Mouse (Mus musculus) yolk sac, embryonic 10.5 days (tissue): Measurements from ENCODE around the gene Endov.

Experiments
- DNase-seq: peaks from one replicate; pipeline ENCODE4 v3.0.0-alpha.2; 2017; ENCODE audit warnings: low spot score

The Endov gene

DNA sequence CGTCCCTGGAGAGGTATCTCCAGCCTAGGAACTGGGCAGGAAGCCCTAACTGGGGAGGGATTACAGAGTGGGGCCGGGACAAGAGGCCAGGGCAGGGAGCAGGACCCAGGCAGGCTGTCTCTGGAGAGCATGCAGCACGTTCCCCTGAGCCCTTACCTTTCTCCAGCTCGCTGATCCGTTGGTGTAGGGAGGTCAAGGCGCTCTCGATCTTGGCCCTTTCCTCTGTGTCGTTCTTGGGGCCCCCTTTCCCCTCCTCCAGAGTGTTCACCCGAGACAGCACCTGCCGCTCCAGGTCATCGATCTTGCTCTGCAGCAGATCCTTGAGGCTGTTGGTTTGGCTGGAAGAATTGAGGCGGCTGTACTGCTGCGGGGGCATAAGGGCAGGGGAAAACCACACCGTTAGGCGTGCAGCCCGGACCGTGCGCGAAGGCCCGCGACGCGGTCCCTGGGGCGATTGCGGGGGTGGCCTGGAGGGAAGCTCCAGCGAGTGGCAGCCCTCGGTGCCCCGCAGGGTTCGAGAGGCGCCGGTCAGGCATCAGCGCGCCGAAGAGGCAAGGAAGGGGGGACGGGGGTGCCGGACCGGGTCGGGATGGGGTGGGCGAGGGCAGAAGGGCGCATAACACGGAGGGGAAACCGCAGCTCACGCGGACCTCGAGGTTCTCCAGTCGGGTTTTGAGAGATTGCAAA is 55.5 kb downstream of the Endov start:
- no peak for DNase-seq

DNA sequence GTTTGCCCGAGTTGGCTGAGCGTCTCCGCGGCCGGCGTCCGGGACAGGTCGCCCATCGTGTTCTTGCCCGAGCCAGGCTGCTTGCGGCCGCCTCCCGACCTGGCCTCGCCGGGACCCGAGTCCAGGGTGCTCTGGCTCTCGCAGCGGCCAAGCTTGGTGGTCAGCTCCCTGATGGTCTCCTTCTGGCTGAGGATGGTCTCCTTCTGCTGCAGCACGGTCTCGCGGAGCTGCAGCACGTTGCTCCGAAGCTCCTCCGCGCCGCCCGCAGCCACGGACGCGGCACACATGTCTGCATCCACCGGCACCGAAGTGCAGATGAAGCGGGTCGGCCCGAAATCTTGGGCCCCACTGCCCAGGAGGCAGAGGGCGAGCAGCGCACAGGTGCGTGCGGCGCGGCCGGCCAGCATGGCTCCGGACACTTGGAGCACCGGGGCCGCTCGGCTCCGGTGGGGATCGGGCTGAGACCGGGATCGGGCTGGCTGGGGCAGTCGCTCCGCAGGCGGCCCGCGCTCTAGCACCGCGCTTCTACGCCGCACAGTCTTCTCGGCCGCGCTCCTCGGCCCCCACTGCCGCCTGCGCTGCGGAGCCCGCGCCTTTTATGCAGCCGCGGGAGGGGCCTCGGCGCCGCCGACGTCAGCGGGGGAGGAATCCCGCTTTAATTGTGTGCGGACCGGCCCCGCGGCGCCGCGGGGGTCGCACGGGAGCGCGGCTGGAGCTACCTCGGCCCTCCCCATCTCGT is 56.2 kb downstream of the Endov start, which contains the start of gene Nptx1:
TSS of gene Nptx1 (minus strand) at position 571 of the 739 bp plus-strand sequence.
- no peak for DNase-seq

DNA sequence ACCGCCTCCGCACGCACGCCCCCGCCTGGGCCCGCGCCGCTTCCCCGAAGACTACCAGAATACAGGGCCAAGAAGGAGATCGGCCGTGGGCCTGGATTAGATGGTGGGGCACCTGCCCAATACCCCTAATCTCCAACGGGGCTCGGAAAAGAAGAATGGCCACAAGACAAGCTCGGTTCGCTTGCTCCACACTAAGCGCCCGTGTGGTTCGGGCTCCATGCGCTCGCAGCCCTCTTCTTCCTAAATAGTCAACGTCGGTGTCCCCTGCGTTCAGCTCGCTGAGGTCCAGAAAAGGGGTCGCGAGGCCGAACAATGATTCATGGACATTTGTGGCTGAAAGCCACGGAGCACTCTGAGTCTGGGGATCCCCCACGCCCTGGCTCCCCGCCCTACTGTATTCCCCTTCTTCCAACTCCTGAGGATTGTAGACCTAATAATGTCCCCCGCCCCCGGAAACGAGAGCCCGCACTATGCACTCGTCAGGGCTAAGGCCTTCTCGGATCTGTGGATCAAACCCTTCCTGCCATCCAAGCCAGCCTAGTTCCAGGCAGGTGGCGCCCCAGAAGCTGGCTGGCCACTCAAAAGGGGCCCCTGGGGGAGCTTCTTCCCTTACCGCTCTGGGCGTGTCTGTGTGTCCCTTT is 56.9 kb downstream of the Endov start:
- DNase-seq = no peak

DNA sequence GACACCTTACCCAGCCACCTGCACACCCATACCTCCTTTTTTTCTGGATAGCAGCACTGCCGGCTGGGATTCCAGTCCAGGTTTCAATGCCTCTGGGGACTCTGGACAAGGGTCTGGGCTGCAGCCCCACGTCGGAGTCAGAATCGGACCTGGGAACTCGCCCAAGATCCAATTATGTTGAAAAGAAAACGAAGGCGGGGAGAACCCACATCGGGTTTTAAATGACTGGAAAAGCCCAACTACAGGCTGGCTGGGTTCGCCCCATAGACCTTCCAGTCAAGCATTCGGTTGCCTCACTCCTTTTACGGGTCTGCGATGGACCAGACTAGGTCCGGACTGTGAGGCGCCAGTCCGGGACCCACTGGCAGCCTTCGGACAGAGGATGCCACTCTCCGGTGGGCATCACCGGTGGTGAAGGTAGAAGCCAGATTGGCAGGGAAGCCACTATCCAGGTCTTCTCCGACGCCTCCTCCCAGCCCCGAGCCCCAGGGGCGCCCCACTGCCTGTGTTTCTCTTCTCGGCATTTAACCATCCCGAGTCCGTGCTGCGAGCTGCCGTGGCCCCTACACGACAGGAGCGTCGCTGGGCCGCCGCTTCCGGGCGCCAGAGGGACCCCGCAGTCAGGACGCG is 57.7 kb downstream of the Endov start:
- no peak for DNase-seq

DNA sequence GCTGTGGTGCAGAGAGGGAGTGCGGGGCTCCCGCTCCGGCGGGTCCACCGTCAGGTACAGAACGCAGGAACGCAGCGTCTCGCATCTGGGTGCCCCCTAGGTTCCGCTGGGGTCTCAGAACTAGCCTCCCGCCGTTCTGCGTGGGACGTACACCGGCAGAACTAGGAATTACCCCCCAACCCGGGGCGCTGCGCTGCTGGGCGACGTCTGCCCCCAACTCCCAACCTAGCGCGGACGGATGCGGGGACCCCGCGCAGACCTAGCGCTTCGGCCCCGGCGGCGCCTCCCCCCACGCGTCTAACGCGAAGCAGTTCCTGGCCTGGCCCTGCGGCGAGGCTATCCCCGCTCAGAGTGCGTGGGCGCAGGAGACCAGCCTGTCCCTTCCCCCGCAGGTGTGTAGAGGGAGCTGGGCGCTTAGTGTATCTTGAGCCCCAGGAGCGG is 58.2 kb downstream of the Endov start:
- DNase-seq = no peak

DNA sequence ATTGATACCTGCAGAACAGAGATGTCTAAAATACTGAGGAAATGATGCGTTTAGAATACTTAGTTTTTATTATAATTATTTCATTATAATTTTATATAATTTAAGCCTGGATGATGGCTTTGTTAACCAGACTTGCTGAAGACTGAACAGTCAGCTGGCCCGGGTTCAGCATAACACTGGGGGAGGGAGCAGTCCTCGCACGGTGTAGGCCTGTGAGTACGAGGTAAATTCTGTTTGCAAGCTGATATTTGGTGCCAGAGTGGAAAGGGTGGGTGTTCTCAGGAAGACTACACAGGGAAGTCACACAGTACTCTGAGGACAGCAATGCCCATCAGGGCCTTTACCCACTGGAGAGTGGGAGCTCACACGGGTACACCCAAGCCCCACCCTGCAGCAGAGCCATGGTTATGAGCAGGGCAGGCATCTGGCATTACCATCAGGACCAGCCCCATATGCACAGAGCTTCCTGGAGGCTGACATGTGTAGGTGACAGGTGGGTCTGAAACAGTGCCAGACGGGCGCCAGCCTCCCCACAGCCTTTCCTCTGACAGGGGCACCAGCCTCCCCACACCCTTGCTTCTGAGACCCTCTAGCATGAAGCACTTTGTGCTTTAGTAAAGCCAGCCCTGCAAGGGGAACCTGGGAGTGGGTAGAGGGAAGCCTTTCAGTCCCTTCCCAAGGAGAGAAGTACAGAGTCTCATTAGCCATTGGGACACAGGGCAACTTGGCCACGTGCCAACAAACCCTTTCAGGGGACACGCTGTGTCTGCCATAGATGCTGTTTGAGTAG is 59.6 kb downstream of the Endov start:
- no peak for DNase-seq

DNA sequence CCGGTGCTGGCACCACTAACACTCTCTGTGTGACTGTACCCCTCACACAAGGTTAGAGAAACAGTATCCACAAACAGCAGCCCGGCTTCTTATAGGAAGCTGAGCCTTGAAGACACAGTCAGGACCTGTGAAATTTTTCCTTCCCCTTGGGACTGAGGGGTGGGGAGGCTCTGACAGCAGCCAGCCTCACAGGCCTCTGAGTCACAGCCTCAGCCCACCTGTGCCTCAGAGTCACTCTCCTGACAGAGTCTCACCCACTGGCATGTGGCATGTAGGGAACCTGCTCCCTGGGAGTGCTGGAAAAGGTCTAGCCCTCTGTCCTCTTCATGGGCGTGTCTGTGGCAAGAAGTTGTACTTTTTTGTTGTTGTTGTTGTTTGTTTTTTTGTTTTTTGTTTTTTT is 60.3 kb downstream of the Endov start:
- no peak for DNase-seq

DNA sequence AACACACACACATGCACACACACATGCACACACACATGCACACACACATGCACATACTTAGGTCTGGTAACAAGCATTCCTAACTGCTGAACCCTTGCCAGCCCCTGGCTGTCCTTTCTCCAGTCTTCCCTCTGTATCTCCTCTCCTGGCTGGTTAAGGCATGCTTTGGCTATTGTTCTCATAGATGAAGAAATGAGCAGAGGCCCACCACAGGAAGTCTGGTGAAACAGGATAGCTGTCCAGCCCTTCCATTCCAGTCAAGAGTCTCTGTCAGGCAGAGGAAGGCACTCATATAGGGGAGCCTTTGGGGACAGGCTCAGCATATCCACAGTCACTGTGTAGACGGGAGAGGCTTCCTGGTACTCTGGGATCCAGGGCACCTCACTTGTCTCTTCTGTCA is 61.2 kb downstream of the Endov start:
- DNase-seq = no peak

DNA sequence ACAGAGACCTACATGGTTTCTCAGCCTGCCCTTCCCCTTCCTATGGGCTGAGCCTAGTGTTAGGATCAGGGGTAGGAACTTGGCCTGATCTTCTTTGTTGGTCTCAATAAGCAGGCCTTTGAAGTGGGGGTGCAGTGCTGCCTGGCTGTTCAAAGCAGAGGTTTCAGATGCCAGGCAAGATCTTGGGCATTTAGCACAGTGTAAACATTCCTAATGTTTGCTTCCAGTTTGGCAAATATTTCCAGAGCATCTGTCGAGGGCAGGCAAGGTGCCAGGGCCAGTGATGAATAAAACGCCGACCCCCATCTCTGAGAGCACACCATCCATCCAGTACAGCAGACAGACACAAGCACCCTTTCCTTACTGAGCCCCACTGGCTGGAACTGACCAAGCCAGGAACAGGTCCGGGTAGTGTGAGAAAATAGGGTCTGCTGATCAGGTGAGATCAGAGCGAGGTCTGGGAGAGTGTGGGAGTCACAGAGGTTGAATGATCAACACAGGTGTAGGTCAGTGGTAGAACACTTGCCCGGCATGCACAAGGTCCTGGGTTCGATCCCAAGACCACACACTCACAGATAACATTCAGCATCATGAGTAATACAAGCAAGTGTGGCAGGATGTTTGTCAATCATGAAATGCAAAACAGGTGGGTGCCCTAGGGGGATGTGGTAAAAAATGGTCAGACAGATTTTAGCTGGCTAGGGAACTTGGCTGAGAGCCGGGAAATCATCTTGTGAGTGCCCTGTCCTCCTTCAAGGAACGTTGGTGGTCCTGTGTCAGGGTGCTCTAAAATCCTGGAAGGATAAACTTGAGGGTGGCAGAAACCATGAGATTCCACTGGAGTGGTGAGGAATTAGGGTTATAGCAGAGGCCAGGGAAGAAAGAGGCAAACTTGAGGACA is 62.0 kb downstream of the Endov start:
- no peak for DNase-seq

DNA sequence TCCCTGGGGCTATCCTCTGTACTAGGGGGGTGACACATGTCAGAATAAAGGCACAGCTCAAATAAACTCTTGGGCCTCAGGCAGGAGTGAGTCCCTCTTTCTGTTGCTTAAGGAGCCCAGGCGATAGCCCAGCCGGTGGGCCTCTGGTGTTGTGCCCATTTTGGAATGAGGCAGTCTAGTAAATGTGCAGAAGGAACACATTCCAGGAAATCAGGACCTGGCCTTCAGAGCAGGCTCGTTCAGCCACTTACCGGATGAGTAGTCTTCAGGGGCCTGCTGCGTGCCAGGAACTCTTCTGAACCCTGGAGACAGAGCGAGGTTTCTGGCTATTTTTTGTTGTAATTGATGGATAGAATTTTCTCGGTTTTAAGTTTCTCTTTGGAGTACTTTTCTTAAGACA is 63.6 kb downstream of the Endov start:
- DNase-seq = no peak

DNA sequence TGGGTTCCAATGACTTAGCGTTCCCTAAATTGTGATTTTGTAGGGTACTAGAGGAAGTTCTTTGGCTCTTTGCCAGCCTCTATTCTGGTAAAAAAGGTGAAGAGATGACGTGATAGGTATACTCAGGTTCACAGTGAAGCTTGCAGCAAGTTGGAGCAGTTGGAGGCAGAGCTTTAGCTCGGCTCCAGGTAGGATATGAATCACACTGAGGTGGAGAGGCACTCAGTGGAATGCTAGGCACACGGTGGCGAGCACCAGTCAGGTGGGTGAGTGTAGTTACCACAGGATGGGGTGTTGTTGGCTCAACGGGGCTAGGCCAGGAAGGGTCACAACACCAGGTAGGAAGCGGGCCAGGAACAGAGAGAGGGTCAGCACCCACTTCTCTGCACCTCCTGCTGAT is 64.0 kb downstream of the Endov start:
- no peak for DNase-seq

DNA sequence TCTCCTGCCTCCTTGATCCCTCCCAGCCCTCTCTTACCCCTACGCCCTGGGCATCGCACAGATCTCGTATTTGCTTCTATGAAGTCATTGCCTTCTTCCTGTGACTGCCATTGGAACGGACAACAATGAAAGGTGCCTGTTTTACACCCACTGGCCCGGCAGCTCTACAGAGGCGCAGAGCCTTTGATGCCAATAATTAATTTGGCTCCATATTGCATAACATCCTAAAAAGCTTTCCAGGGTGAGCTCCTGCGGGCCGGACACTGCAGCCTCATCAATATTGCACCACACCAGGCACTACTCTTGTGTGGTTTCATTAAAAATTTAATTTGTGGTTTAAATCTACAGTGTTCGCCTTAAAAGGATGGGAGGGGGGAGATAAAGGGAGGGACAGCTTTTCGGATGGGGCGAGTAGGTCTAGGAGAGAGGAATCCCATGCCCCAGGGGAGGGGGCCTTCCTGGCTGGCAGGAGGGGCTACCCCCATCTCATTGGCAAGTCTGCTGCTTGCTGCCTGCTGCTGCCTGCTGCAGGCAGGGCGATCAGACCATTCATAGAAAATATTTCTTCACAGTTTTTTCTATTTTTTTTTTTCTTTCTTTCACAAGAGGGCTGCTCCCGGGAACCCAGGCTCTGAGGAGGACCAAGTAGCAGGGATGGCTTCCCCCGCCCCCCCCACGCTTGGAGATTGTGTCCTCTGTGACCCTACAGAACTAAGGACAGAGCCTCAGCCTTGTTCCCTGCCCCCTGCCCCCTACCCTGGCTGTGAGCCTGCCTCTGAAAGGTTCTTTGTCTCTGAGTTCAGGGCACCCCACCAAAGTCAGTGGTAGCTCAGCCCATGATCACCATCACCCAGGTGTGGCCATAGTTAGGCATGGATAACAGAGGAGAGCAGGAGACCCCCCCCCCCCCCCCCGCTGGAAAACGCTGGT is 67.1 kb downstream of the Endov start:
- DNase-seq = no peak

DNA sequence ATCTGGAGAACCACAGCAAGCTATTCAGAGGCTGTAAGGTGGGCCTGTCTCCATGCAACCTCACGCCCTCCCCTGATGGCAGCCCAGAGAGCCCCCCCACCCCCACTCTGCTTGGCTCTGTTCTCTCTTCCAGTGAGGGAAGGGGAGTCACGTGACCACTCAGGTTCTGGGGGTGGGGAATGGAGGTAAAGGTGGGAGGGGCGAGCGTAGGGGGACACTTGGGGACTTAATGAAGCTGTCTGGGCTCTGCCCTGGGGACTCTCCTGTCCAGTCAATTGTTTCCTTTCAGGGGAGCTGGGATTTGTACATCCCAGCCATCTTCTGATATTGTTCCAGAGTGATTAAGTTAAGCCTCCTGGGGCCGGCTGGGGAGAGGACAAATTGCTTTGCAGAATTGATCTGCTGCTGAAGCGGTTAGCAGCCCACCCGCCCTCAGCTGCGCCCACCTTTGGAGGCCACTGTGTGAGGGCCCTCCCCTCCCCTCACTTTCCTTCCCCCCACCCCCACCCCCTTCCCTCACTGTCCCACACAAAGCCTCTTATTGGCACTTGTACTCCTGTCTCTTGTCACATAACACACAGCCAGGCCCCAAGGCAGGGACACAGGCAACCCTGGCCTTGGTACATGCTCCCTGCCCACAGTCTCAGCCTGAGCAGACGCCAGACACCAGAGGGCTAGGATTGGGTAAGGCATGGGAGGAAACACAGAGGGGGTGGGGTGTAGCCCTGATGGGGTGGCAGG is 67.9 kb downstream of the Endov start:
- DNase-seq = no peak
